Comparison of ENCODE assay signal across 8 mouse cellular contexts in the genomic region with DNA sequence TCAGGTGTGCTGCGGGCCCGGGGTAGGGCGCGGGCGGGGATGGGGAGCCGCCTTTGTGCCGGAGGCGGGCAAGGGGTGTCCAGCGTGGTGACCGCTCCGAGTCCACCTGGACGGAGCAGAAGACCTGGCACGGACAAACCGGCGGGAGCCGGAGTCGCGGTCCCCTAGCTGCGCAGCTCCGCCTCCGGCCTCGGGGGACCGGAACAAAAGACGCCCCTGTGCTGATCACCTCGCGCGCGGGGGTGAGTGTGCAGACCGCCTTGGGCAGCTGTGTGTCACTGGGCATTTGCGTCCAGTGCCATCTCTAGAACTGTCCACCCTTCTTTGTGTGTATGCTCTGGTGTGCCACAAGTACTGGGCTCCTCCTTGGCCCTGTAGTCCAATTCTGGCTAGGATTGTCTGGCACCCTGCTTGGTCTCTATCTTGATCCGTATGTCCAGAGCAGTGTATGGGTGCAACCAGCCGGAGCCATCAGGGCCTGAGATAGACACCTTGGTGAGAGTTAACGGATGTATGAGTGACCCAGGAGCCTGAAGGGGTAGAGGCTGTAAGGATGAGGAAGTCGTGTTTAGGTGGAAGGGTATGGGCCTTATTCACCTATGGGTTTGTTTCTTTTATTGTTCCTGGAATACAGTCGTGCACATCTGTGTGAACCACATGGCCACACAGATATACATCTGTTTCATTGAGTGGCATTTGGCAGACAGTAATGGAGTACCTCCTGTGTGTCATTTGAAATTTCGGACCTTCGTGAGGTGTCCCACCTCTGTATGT. TPM values are rescaled to one million over a fixed set of nuclear protein-coding genes. Genes with fewer than 3 reads are reported as not detected.
A peak's percentile ranks its signal among the peaks of the same experiment; 100 is the strongest.
DNase-seq lines count a peak whose midpoint lies in the region; ATAC-seq and TF ChIP-seq lines count a peak whose summit lies in the region.

No protein-coding gene starts in this region.

- peak overlapping the region; percentile 99 for H3K4me2 ChIP-seq in midbrain, embryonic 14.5 days (ENCODE audit: low read length)

- peak overlapping the region; percentile 99 for H3K4me3 ChIP-seq in E14TG2a.4 (replicated peaks; ENCODE audit: low read length)
- H3K4me3 ChIP-seq in embryonic facial prominence, embryonic 10.5 days, result peak overlapping the region; percentile 96
- H3K4me3 ChIP-seq in liver, adult 2 months (ENCODE audit: insufficient read depth, low read depth, low read length), result peak overlapping the region; percentile 87
- peak overlapping the region; percentile 98 for H3K4me3 ChIP-seq in midbrain, embryonic 14.5 days (replicated peaks; ENCODE audit: low read depth, low read length)

- intact Hi-C loops in heart, postnatal 14 days (cut with DNase I), result loop anchor here (2.0 kb wide), 1 partner anchor 24 kb away; the partner anchor contains the start of genes Cptp and Ints11

- 6% methylated on average over 37 of the region's 37 CpGs for WGBS in embryonic facial prominence, embryonic 10.5 days
- 8% methylated on average over 37 of the region's 37 CpGs for WGBS in liver, adult 2 months
- 5% methylated on average over 37 of the region's 37 CpGs for WGBS in midbrain, embryonic 14.5 days

- no peak for TF ChIP-seq CTCF in E14TG2a.4 (conservative IDR thresholded peaks at IDR 0.05; ENCODE audit: low read length)
- TF ChIP-seq CTCF in liver, adult 2 months (IDR thresholded peaks at IDR 0.05; ENCODE audit: low read depth, low read length), result no peak

- H3K9ac ChIP-seq in liver, adult 2 months (ENCODE audit: low read depth, low read length), result peak overlapping the region; percentile 90
- peak overlapping the region; percentile 92 for H3K9ac ChIP-seq in midbrain, embryonic 14.5 days (replicated peaks; ENCODE audit: low read length)

- peaks cover 3% of the 10 kb centered on the region; the same call in 1 of the 2 replicates for H3K27me3 ChIP-seq in E14TG2a.4 (ENCODE audit: insufficient read depth, low read length)
- no peaks in the 10 kb centered on the region for H3K27me3 ChIP-seq in embryonic facial prominence, embryonic 10.5 days (replicated peaks; ENCODE audit: low read depth, poor library complexity, severe bottlenecking)
- no peaks in the 10 kb centered on the region for H3K27me3 ChIP-seq in liver, adult 2 months (ENCODE audit: control insufficient read depth, insufficient read depth, low read length)
- H3K27me3 ChIP-seq in midbrain, embryonic 14.5 days (ENCODE audit: control insufficient read depth, insufficient read depth, low read length), result no peaks in the 10 kb centered on the region

- H3K79me2 ChIP-seq in liver, adult 2 months (ENCODE audit: control insufficient read depth, insufficient read depth, low read length), result peaks cover 8% of the 10 kb centered on the region; the same call in 1 of the 2 replicates

- no peaks in the 10 kb centered on the region for H3K9me3 ChIP-seq in E14TG2a.4 (ENCODE audit: low read length)
- H3K9me3 ChIP-seq in embryonic facial prominence, embryonic 10.5 days, result no peaks in the 10 kb centered on the region
- no peaks in the 10 kb centered on the region for H3K9me3 ChIP-seq in midbrain, embryonic 14.5 days (ENCODE audit: control insufficient read depth, low read length)

- peak overlapping the region; percentile 90 for H3K27ac ChIP-seq in embryonic facial prominence, embryonic 10.5 days (replicated peaks)
- H3K27ac ChIP-seq in liver, adult 2 months (replicated peaks; ENCODE audit: insufficient read depth, low read depth, low read length), result peak overlapping the region; percentile 20; the same call in 1 of the 2 replicates
- H3K27ac ChIP-seq in midbrain, embryonic 14.5 days (replicated peaks; ENCODE audit: low read depth, low read length), result peak overlapping the region; percentile 99

- peaks cover 64% of the 10 kb centered on the region for H3K4me1 ChIP-seq in E14TG2a.4 (replicated peaks; ENCODE audit: low read depth, low read length)
- H3K4me1 ChIP-seq in embryonic facial prominence, embryonic 10.5 days, result peaks cover 47% of the 10 kb centered on the region
- peaks cover 3% of the 10 kb centered on the region; the same call in 1 of the 2 replicates for H3K4me1 ChIP-seq in liver, adult 2 months (ENCODE audit: control insufficient read depth, insufficient read depth, low read length)
- H3K4me1 ChIP-seq in midbrain, embryonic 14.5 days (ENCODE audit: control insufficient read depth, insufficient read depth, low read length), result peaks cover 36% of the 10 kb centered on the region

- peak; percentile 53 for ATAC-seq in midbrain, embryonic 14.5 days (ENCODE audit: low FRiP score, low TSS enrichment)

- TF ChIP-seq POLR2A in liver, adult 2 months (IDR thresholded peaks at IDR 0.05; ENCODE audit: extremely low read depth, insufficient read depth, low read length), result no peak

- DNase-seq in frontal cortex, postnatal 10 days (ENCODE audit: low spot score in 2 of 2), result peak; percentile 49 to 58
- no peak for DNase-seq in frontal cortex, adult 2 months (ENCODE audit: extremely low spot score in 1 of 2, low spot score in 1 of 2)
- DNase-seq in embryonic facial prominence, embryonic 10.5 days (ENCODE audit: low spot score), result peak; percentile 65
- DNase-seq in heart, postnatal 14 days, result peak; percentile 47 to 56
- no peak for DNase-seq in liver, adult 2 months (ENCODE audit: extremely low read depth, low read depth, low spot score)
- DNase-seq in midbrain, embryonic 14.5 days, result peak; percentile 76
- peak; percentile 38 to 62 for DNase-seq in thymus, postnatal 36 days

- H3K36me3 ChIP-seq in E14TG2a.4 (ENCODE audit: insufficient read depth, low read length), result peaks cover 43% of the 10 kb centered on the region
- H3K36me3 ChIP-seq in embryonic facial prominence, embryonic 10.5 days (replicated peaks), result peaks cover 43% of the 10 kb centered on the region
- H3K36me3 ChIP-seq in liver, adult 2 months (ENCODE audit: control insufficient read depth, insufficient read depth, low read length), result no peaks in the 10 kb centered on the region; the same call in 1 of the 2 replicates
- H3K36me3 ChIP-seq in midbrain, embryonic 14.5 days (ENCODE audit: control insufficient read depth, insufficient read depth, low read length), result peaks cover 41% of the 10 kb centered on the region

RNA-seq across cellular contexts. Expression of gene Acap3, which starts 1.0 kb away (rescaled TPM):
- 101 and 109 TPM in 2 replicates for polyA plus RNA-seq in frontal cortex, adult 2 months (2012; rRNA removed)
- 24.1 and 28.0 TPM in 2 replicates for polyA plus RNA-seq in embryonic facial prominence, embryonic 10.5 days (2016; fragmentation: Nextera tagmentation; extraction: Ambion mirVana)
- 10 to 100 TPM; 19.6 to 21.6 TPM for total RNA-seq in heart, postnatal 14 days (2021)
- 2.5 and 3.4 TPM in 2 replicates for total RNA-seq in liver, adult 2 months (2014; rRNA removed)
- polyA plus RNA-seq in liver, adult 2 months (2012; rRNA removed), result 4.9 and 6.9 TPM in 2 replicates
- 76.6 and 84.8 TPM in 2 replicates for polyA plus RNA-seq in midbrain, embryonic 14.5 days (2014; fragmentation: Nextera tagmentation; extraction: Ambion mirVana)

RNA-seq across cellular contexts. Expression of gene Pusl1, which starts 1.0 kb away (rescaled TPM):
- polyA plus RNA-seq in frontal cortex, adult 2 months (2012; rRNA removed), result 86.6 and 87.9 TPM in 2 replicates
- polyA plus RNA-seq in embryonic facial prominence, embryonic 10.5 days (2016; fragmentation: Nextera tagmentation; extraction: Ambion mirVana), result 50.1 and 52.7 TPM in 2 replicates
- 10 to 100 TPM; 14.8 to 18.0 TPM for total RNA-seq in heart, postnatal 14 days (2021)
- total RNA-seq in liver, adult 2 months (2014; rRNA removed), result 13.6 and 15.5 TPM in 2 replicates
- 33.5 and 35.0 TPM in 2 replicates for polyA plus RNA-seq in liver, adult 2 months (2012; rRNA removed)
- polyA plus RNA-seq in midbrain, embryonic 14.5 days (2014; fragmentation: Nextera tagmentation; extraction: Ambion mirVana), result 45.8 and 54.5 TPM in 2 replicates

RNA-seq across cellular contexts. Expression of gene Ints11, which starts 23.3 kb away (rescaled TPM):
- 36.9 and 41.1 TPM in 2 replicates for polyA plus RNA-seq in frontal cortex, adult 2 months (2012; rRNA removed)
- polyA plus RNA-seq in embryonic facial prominence, embryonic 10.5 days (2016; fragmentation: Nextera tagmentation; extraction: Ambion mirVana), result 97.9 and 109 TPM in 2 replicates
- 10 to 100 TPM; 16.9 to 19.5 TPM for total RNA-seq in heart, postnatal 14 days (2021)
- total RNA-seq in liver, adult 2 months (2014; rRNA removed), result 13.6 and 18.8 TPM in 2 replicates
- 15.8 and 20.9 TPM in 2 replicates for polyA plus RNA-seq in liver, adult 2 months (2012; rRNA removed)
- polyA plus RNA-seq in midbrain, embryonic 14.5 days (2014; fragmentation: Nextera tagmentation; extraction: Ambion mirVana), result 78.2 and 83.2 TPM in 2 replicates

RNA-seq across cellular contexts. Expression of gene Cptp, which starts 23.4 kb away (rescaled TPM):
- polyA plus RNA-seq in frontal cortex, adult 2 months (2012; rRNA removed), result 19.6 and 22.3 TPM in 2 replicates
- 18.6 and 19.4 TPM in 2 replicates for polyA plus RNA-seq in embryonic facial prominence, embryonic 10.5 days (2016; fragmentation: Nextera tagmentation; extraction: Ambion mirVana)
- total RNA-seq in heart, postnatal 14 days (2021), result 10 to 100 TPM in 1 of 2 experiments, 1 to 10 TPM in 1; 9.9 to 10.6 TPM
- 5.7 and 7.5 TPM in 2 replicates for total RNA-seq in liver, adult 2 months (2014; rRNA removed)
- polyA plus RNA-seq in liver, adult 2 months (2012; rRNA removed), result 32.1 and 48.6 TPM in 2 replicates
- 24.6 and 31.2 TPM in 2 replicates for polyA plus RNA-seq in midbrain, embryonic 14.5 days (2014; fragmentation: Nextera tagmentation; extraction: Ambion mirVana)

RNA-seq across cellular contexts. Expression of gene Tas1r3, which starts 29.5 kb away (rescaled TPM):
- polyA plus RNA-seq in frontal cortex, adult 2 months (2012; rRNA removed), result 0.36 and 0.38 TPM in 2 replicates
- 0.29 and 0.43 TPM in 2 replicates for polyA plus RNA-seq in embryonic facial prominence, embryonic 10.5 days (2016; fragmentation: Nextera tagmentation; extraction: Ambion mirVana)
- under 1 TPM; 0.26 to 0.32 TPM for total RNA-seq in heart, postnatal 14 days (2021)
- total RNA-seq in liver, adult 2 months (2014; rRNA removed), result 0.37 and 0.47 TPM in 2 replicates
- 0.12 and 0.35 TPM in 2 replicates for polyA plus RNA-seq in liver, adult 2 months (2012; rRNA removed)
- 0.31 and 0.57 TPM in 2 replicates for polyA plus RNA-seq in midbrain, embryonic 14.5 days (2014; fragmentation: Nextera tagmentation; extraction: Ambion mirVana)

Comparison
In these comparisons a context has a peak if more than half of its experiments do, and no peak if none do; other contexts are left out.
1. DNase-seq: peak in frontal cortex, postnatal 10 days (2 of 2), embryonic facial prominence, embryonic 10.5 days (single experiment), heart, postnatal 14 days (2 of 2), midbrain, embryonic 14.5 days (single experiment) and thymus, postnatal 36 days (2 of 2); none in frontal cortex, adult 2 months (0 of 2) and liver, adult 2 months (single experiment).
2. H3K27ac ChIP-seq: peak in every context shown above with its lines; median percentile 99 in midbrain, embryonic 14.5 days; 90 in embryonic facial prominence, embryonic 10.5 days; 20 in liver, adult 2 months.
3. Peak in every context shown above with its lines, with median percentiles within 50 percentile points of each other: H3K4me3 ChIP-seq.